ENCODE assay signal across 26 mouse cellular contexts in genomic region chr10:85048008-85048407, GRCm38 (mm10). TPM values are rescaled to one million over a fixed set of nuclear protein-coding genes. Genes with fewer than 3 reads are reported as not detected.
"Had no signal": no experiment of that assay in that cellular context is flagged by ENCODE, and none has a peak within 500 bp of the region (broad histone marks: within the 10 kb centered on the region; RNA-seq: fewer than 3 reads in every experiment).

No protein-coding gene starts in this region.

- DNase-seq: gastrocnemius, adult 2 months; gastrocnemius, postnatal 10 days; gastrocnemius, postnatal 25 days; heart, adult 2 months; heart, postnatal 14 days; heart, postnatal 4 days; kidney, adult 18-20 months; kidney, adult 9 months; kidney, postnatal 14 days; kidney, postnatal 36 days; layer of hippocampus, adult 9-11 months; layer of hippocampus, postnatal 36 days; left cerebral cortex, postnatal 4 days had no signal

- H3K4me3 ChIP-seq: gastrocnemius, adult 2 months; heart, adult 2 months; heart, embryonic 13.5 days; heart, embryonic 15.5 days; hindbrain, embryonic 10.5 days; hindbrain, embryonic 12.5 days; intestine, embryonic 15.5 days; kidney, embryonic 15.5 days; limb, embryonic 13.5 days; limb, embryonic 15.5 days; liver, embryonic 12.5 days had no signal

- H3K27ac ChIP-seq: gastrocnemius, adult 2 months; heart, adult 2 months; heart, embryonic 13.5 days; heart, embryonic 15.5 days; hindbrain, embryonic 10.5 days; hindbrain, embryonic 12.5 days; hindbrain, embryonic 14.5 days; intestine, embryonic 15.5 days; kidney, embryonic 15.5 days; kidney, postnatal 0 days; limb, embryonic 13.5 days; limb, embryonic 15.5 days; liver, embryonic 12.5 days; liver, embryonic 14.5 days had no signal

- H3K4me1 ChIP-seq: intestine, embryonic 15.5 days had no signal

- H3K27me3 ChIP-seq: heart, embryonic 13.5 days; heart, embryonic 15.5 days; intestine, embryonic 15.5 days; kidney, embryonic 15.5 days; limb, embryonic 13.5 days; limb, embryonic 15.5 days; liver, embryonic 12.5 days had no signal

- H3K9me3 ChIP-seq: heart, embryonic 13.5 days; heart, embryonic 15.5 days; intestine, embryonic 15.5 days; kidney, embryonic 15.5 days; limb, embryonic 13.5 days; limb, embryonic 15.5 days; liver, embryonic 12.5 days had no signal

- H3K9ac ChIP-seq: heart, embryonic 13.5 days; heart, embryonic 15.5 days; hindbrain, embryonic 12.5 days; hindbrain, embryonic 14.5 days; intestine, embryonic 15.5 days; kidney, embryonic 15.5 days; limb, embryonic 13.5 days; limb, embryonic 15.5 days; liver, embryonic 12.5 days; liver, embryonic 14.5 days had no signal

- H3K36me3 ChIP-seq: heart, embryonic 13.5 days; heart, embryonic 15.5 days; hindbrain, embryonic 10.5 days; hindbrain, embryonic 12.5 days; intestine, embryonic 15.5 days; kidney, embryonic 15.5 days; limb, embryonic 13.5 days; limb, embryonic 15.5 days; liver, embryonic 12.5 days had no signal

RNA-seq across cellular contexts. Expression of gene Fhl4, which starts 54.3 kb away (rescaled TPM):
- polyA plus RNA-seq: liver, adult 2 months had no signal
